Mouse (Mus musculus) brain, embryonic 14.5 days (tissue): ENCODE measurements at regions not wholly inside any gene's neighbourhood (a gene's known extent, or its start where the extent isn't known, plus 50 kb on each side); places are given as distances from the start of the nearest gene placed in this dataset.

Experiments
- DNase-seq: peaks from one replicate; pipeline ENCODE4 v3.0.0-alpha.2; 2011; ENCODE audit warnings: low read depth
- CTCF ChIP-seq: fragments of 200-500 bp; IDR thresholded peaks from 2 replicates; pipeline ENCODE4 v1.5.1; 2012; ENCODE audit warnings: inconsistent platforms, mild to moderate bottlenecking, moderate library complexity, borderline replicate concordance; ENCODE audit not compliant: insufficient read depth, insufficient read length; ENCODE audit errors: extremely low read depth
- POLR2A ChIP-seq: fragments of 200-500 bp; IDR thresholded peaks from 2 replicates; pipeline ENCODE4 v1.6.1; 2012; ENCODE audit warnings: mild to moderate bottlenecking, inconsistent platforms, borderline replicate concordance; ENCODE audit not compliant: poor library complexity, insufficient read depth, insufficient read length, severe bottlenecking; ENCODE audit errors: extremely low read depth

DNA sequence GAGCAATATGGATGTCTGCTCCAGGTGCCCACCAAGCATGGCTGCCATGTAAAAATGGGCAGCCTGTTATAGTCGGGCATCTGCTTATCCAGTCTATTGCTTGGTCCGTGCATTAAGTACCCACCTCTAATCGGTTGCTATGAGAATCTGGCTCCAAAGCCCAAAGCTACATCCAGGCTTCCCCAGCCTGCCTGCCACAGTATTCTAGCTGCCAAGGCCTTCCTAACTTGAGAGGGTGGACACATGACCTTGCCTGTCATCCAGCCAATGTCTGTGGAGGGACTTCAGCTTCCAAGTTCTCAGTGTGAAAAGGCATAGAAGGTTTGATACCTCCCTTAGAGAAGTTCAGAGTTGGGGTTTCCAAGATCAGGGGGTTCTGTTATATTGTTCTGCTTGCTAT is 75.6 kb upstream of the Epb41l3 start:
- TF ChIP-seq CTCF (no peak), POLR2A (no peak)
- DNase-seq = no peak

DNA sequence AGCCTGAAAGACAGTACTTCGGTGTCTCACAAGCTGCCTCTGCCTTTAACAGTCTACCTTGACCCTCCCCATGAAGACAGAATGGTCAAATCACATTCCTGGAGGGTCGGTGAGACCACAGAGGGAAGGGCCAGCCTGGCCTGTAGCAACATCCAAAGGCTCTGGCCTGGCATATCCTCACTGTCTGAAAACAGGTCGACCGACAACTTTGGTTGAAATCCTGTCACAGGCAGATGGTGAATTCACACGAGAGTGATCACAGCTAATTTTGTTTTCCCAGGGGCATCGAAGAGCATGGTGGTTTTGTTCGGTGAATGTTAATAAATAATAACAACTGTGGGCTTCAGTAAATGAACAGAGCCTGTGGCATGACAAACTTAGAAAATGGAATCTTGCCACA is 71.4 kb upstream of the Epb41l3 start:
- peak; percentile 47 for DNase-seq

DNA sequence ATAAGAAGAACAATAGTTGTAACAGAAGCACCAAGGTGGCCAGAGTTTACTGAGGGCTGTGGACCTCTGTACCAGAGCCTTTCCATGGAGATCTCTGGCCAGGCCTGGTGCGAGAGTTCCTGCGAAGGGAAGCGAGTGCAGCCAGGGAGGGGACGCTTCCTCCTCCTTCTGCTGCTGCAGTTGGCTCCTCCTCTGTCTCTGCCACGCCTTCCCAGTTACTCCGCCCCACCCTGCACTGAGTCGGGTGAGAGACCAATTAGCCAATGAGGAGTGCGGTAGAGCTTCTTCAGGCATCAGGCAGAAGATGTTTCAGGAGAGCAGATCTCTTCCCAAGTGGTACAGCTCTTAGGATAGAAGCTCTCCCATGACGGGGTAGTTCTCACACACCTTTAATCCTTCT is 69.2 kb upstream of the Epb41l3 start:
- peak; percentile 14 for DNase-seq
- no peak for TF ChIP-seq CTCF
- no peak for TF ChIP-seq POLR2A

More for the DNA sequence above, 71.4 kb upstream of the Epb41l3 start:
- TF ChIP-seq CTCF (no peak), POLR2A (no peak)
